Mouse (Mus musculus): ENCODE data around the gene Plod3. TPM values are rescaled to one million over a fixed set of nuclear protein-coding genes. Genes with fewer than 3 reads are reported as not detected.
"Not testable (repeated sequence)": the region's sequence is repeated elsewhere in the genome, so short reads cannot be mapped to it uniquely, and the experiment has no call there.

Gene Plod3
- polyA plus RNA-seq (2016; fragmentation: Nextera tagmentation; extraction: Ambion mirVana) = 42.6 and 44.6 TPM in 2 replicates

- Histone ChIP-seq H3K4me3 (peak within 1 kb of the TSS; percentile 94), H3K27ac (replicated peaks) (peak within 1 kb of the TSS; percentile 99), H3K36me3 (replicated peaks) (peaks cover 58% of the 10 kb centered on the region), H3K9me3 (no peaks in the 10 kb centered on the region), H3K27me3 (replicated peaks; ENCODE audit: low read depth, poor library complexity, severe bottlenecking) (no peaks in the 10 kb centered on the region), H3K4me1 (peaks cover 22% of the 10 kb centered on the region)
- WGBS = under 1% methylated on average over 26 of the region's 26 CpGs
- DNase-seq (ENCODE audit: low spot score) = peak; percentile 98
Observed at GRCm38 (mm10) chr5:136986695-136987137, at the start of gene Plod3. Plod3 (plus strand) TSS chr5:136987019.

- no peak for DNase-seq (ENCODE audit: low spot score)
- Histone ChIP-seq H3K4me3 (no peak overlapping the region), H3K9me3 (no peaks in the 10 kb centered on the region), H3K27ac (replicated peaks) (no peak overlapping the region), H3K36me3 (replicated peaks) (no peaks in the 10 kb centered on the region), H3K27me3 (replicated peaks; ENCODE audit: low read depth, poor library complexity, severe bottlenecking) (no peaks in the 10 kb centered on the region), H3K4me1 (peaks cover 2% of the 10 kb centered on the region; the same call in 1 of the 2 replicates)
- WGBS = 90% methylated on average over 5 of the region's 5 CpGs
Observed at GRCm38 (mm10) chr5:136937621-136938020, 49.2 kb upstream of the Plod3 start.

- Histone ChIP-seq H3K27ac (replicated peaks) (no peak overlapping the region), H3K36me3 (replicated peaks) (no peaks in the 10 kb centered on the region), H3K4me1 (peaks cover 7% of the 10 kb centered on the region; the same call in 1 of the 2 replicates), H3K4me3 (no peak overlapping the region), H3K9me3 (no peaks in the 10 kb centered on the region), H3K27me3 (replicated peaks; ENCODE audit: low read depth, poor library complexity, severe bottlenecking) (no peaks in the 10 kb centered on the region)
- WGBS = 64% methylated on average over 7 of the region's 7 CpGs
- DNase-seq (ENCODE audit: low spot score) = no peak
Observed at GRCm38 (mm10) chr5:136939284-136939683, 47.5 kb upstream of the Plod3 start.

- H3K27me3 ChIP-seq (replicated peaks; ENCODE audit: low read depth, poor library complexity, severe bottlenecking); H3K27ac ChIP-seq (replicated peaks); H3K36me3 ChIP-seq (replicated peaks); DNase-seq (ENCODE audit: low spot score); H3K4me1 ChIP-seq; H3K4me3 ChIP-seq; H3K9me3 ChIP-seq: not testable (repeated sequence)
- WGBS = 89% methylated on average over 6 of the region's 6 CpGs
Observed at GRCm38 (mm10) chr5:136940029-136940428, 46.8 kb upstream of the Plod3 start.

GRCm38 (mm10) chr5:136940845-136941560 is 45.8 kb upstream of the Plod3 start:
- no peak for DNase-seq (ENCODE audit: low spot score)
- 87% methylated on average over 12 of the region's 12 CpGs for WGBS
- Histone ChIP-seq H3K36me3 (replicated peaks) (no peaks in the 10 kb centered on the region), H3K4me1 (peaks cover 7% of the 10 kb centered on the region; the same call in 1 of the 2 replicates), H3K4me3 (no peak overlapping the region), H3K27ac (replicated peaks) (no peak overlapping the region), H3K9me3 (no peaks in the 10 kb centered on the region), H3K27me3 (replicated peaks; ENCODE audit: low read depth, poor library complexity, severe bottlenecking) (no peaks in the 10 kb centered on the region)

- H3K4me3 ChIP-seq = no peak overlapping the region
- H3K9me3 ChIP-seq = no peaks in the 10 kb centered on the region
- H3K27ac ChIP-seq (replicated peaks) = no peak overlapping the region
- WGBS = 83% methylated on average over 3 of the region's 3 CpGs
- no peaks in the 10 kb centered on the region for H3K27me3 ChIP-seq (replicated peaks; ENCODE audit: low read depth, poor library complexity, severe bottlenecking)
- DNase-seq (ENCODE audit: low spot score) = no peak
- H3K4me1 ChIP-seq = peaks cover 7% of the 10 kb centered on the region; the same call in 1 of the 2 replicates
- no peaks in the 10 kb centered on the region for H3K36me3 ChIP-seq (replicated peaks)
Observed at GRCm38 (mm10) chr5:136942781-136943180, 44.0 kb upstream of the Plod3 start.

- H3K4me3 ChIP-seq = no peak overlapping the region
- WGBS = 76% methylated on average over 2 of the region's 2 CpGs
- H3K27me3 ChIP-seq (replicated peaks; ENCODE audit: low read depth, poor library complexity, severe bottlenecking) = no peaks in the 10 kb centered on the region
- no peak overlapping the region for H3K27ac ChIP-seq (replicated peaks)
- H3K9me3 ChIP-seq = no peaks in the 10 kb centered on the region
- no peaks in the 10 kb centered on the region for H3K36me3 ChIP-seq (replicated peaks)
- DNase-seq (ENCODE audit: low spot score) = no peak
- H3K4me1 ChIP-seq = peaks cover 7% of the 10 kb centered on the region; the same call in 1 of the 2 replicates
Observed at GRCm38 (mm10) chr5:136943382-136943781, 43.4 kb upstream of the Plod3 start.

GRCm38 (mm10) chr5:136945084-136945483 is 41.7 kb upstream of the Plod3 start:
- Histone ChIP-seq H3K27ac (replicated peaks) (no peak overlapping the region), H3K4me3 (no peak overlapping the region), H3K36me3 (replicated peaks) (no peaks in the 10 kb centered on the region), H3K9me3 (no peaks in the 10 kb centered on the region), H3K4me1 (peaks cover 7% of the 10 kb centered on the region; the same call in 1 of the 2 replicates), H3K27me3 (replicated peaks; ENCODE audit: low read depth, poor library complexity, severe bottlenecking) (no peaks in the 10 kb centered on the region)
- 84% methylated on average over 12 of the region's 12 CpGs for WGBS
- DNase-seq (ENCODE audit: low spot score) = no peak

GRCm38 (mm10) chr5:136947874-136948273 is 38.9 kb upstream of the Plod3 start:
- H3K27ac ChIP-seq (replicated peaks) = no peak overlapping the region
- no peaks in the 10 kb centered on the region for H3K27me3 ChIP-seq (replicated peaks; ENCODE audit: low read depth, poor library complexity, severe bottlenecking)
- H3K9me3 ChIP-seq = no peaks in the 10 kb centered on the region
- no peaks in the 10 kb centered on the region for H3K36me3 ChIP-seq (replicated peaks)
- no peak overlapping the region for H3K4me3 ChIP-seq
- H3K4me1 ChIP-seq = peaks cover 2% of the 10 kb centered on the region; the same call in 1 of the 2 replicates
- DNase-seq (ENCODE audit: low spot score) = no peak

GRCm38 (mm10) chr5:136949551-136950336 is 37.1 kb upstream of the Plod3 start:
- not testable (repeated sequence) for DNase-seq (ENCODE audit: low spot score); H3K9me3 ChIP-seq; H3K27me3 ChIP-seq (replicated peaks; ENCODE audit: low read depth, poor library complexity, severe bottlenecking); H3K36me3 ChIP-seq (replicated peaks); H3K27ac ChIP-seq (replicated peaks); H3K4me3 ChIP-seq
- 86% methylated on average over 14 of the region's 14 CpGs for WGBS
- peaks cover 12% of the 10 kb centered on the region for H3K4me1 ChIP-seq

- DNase-seq (ENCODE audit: low spot score) = no peak
- WGBS = 88% methylated on average over 6 of the region's 6 CpGs
- Histone ChIP-seq H3K4me3 (no peak overlapping the region), H3K27me3 (replicated peaks; ENCODE audit: low read depth, poor library complexity, severe bottlenecking) (no peaks in the 10 kb centered on the region), H3K36me3 (replicated peaks) (peaks cover 5% of the 10 kb centered on the region), H3K9me3 (no peaks in the 10 kb centered on the region), H3K4me1 (peaks cover 13% of the 10 kb centered on the region), H3K27ac (replicated peaks) (no peak overlapping the region)
Observed at GRCm38 (mm10) chr5:136950521-136950920, 36.3 kb upstream of the Plod3 start.

- H3K4me3 ChIP-seq = no peak overlapping the region; the same call in 1 of the 2 replicates
- H3K27ac ChIP-seq (replicated peaks) = no peak overlapping the region
- 77% methylated on average over 4 of the region's 4 CpGs for WGBS
- H3K27me3 ChIP-seq (replicated peaks; ENCODE audit: low read depth, poor library complexity, severe bottlenecking) = no peaks in the 10 kb centered on the region
- DNase-seq (ENCODE audit: low spot score) = no peak
- peaks cover 18% of the 10 kb centered on the region for H3K36me3 ChIP-seq (replicated peaks)
- no peaks in the 10 kb centered on the region for H3K9me3 ChIP-seq
- H3K4me1 ChIP-seq = peaks cover 14% of the 10 kb centered on the region
Observed at GRCm38 (mm10) chr5:136952153-136952552, 34.7 kb upstream of the Plod3 start.

All from embryonic facial prominence, embryonic 10.5 days (tissue).